Mouse (Mus musculus) bone marrow macrophage, adult 2 months (primary cell): ENCODE measurements at regions not wholly inside any gene's neighbourhood (a gene's known extent, or its start where the extent isn't known, plus 50 kb on each side); places are given as distances from the start of the nearest gene placed in this dataset.

ENCODE experiments used
- CTCF ChIP-seq: IDR thresholded peaks from 2 replicates; pipeline ENCODE4 v1.5.1; 2012; ENCODE audit warnings: low read depth, mild to moderate bottlenecking, low read length, moderate library complexity
- POLR2A ChIP-seq: IDR thresholded peaks from 2 replicates; pipeline ENCODE4 v1.6.1; 2012; ENCODE audit warnings: mild to moderate bottlenecking, low read depth, low read length, borderline replicate concordance

GRCm38 (mm10) chr13:44055573-44056491 lies 271.3 kb downstream of the Cd83 start:
- TF ChIP-seq POLR2A (no peak), CTCF (no peak)
